Mouse (Mus musculus) heart, postnatal 0 days (tissue): Measurements from ENCODE around the gene Erp44. TPM values are rescaled to one million over a fixed set of nuclear protein-coding genes. Genes with fewer than 3 reads are reported as not detected.

ENCODE experiments used
- ATAC-seq: fragments of 200-750 bp; cut with Nextera tagmentation; 2 replicates; pipeline ENCODE4 v1.8.0; 2017; ENCODE audit warnings: low read depth, moderate number of reproducible peaks, moderate library complexity; ENCODE audit not compliant: insufficient read depth
- DNase-seq: peaks from one replicate; pipeline ENCODE4 v3.0.0-alpha.2; 2016; ENCODE audit warnings: low spot score
- H3K27ac ChIP-seq: fragments of 300-500 bp; sonication (generic); 2 replicates; pipeline ENCODE4 v1.5.1; 2014; ENCODE audit warnings: low read depth, mild to moderate bottlenecking
- H3K27me3 ChIP-seq: fragments of 300-500 bp; sonication (generic); 2 replicates; pipeline ENCODE4 v1.6.1; 2014; ENCODE audit warnings: low read length, mixed read lengths; ENCODE audit not compliant: control insufficient read depth, insufficient read depth
- H3K36me3 ChIP-seq: fragments of 300-500 bp; sonication (generic); replicated peaks from 2 replicates; pipeline ENCODE4 v1.6.1; 2014; ENCODE audit warnings: low read length, mixed read lengths; ENCODE audit not compliant: control insufficient read depth, insufficient read depth
- H3K4me1 ChIP-seq: fragments of 300-500 bp; sonication (generic); 2 replicates; pipeline ENCODE4 v1.6.1; 2014; ENCODE audit warnings: antibody characterized with exemption; ENCODE audit not compliant: control insufficient read depth, insufficient read depth
- H3K4me2 ChIP-seq: fragments of 300-500 bp; sonication (generic); 2 replicates; pipeline ENCODE4 v1.6.1; 2014; ENCODE audit warnings: low read depth, mild to moderate bottlenecking, low read length, moderate library complexity
- H3K4me3 ChIP-seq: fragments of 300-500 bp; sonication (generic); 2 replicates; pipeline ENCODE4 v1.5.1; 2014; ENCODE audit warnings: low read depth, low read length
- H3K9ac ChIP-seq: fragments of 300-500 bp; sonication (generic); replicated peaks from 2 replicates; pipeline ENCODE4 v1.6.1; 2014; ENCODE audit warnings: low read depth, low read length, mixed read lengths
- H3K9me3 ChIP-seq: fragments of 300-500 bp; sonication (generic); replicated peaks from 2 replicates; pipeline ENCODE4 v1.6.1; 2016; ENCODE audit warnings: low read length; ENCODE audit not compliant: control insufficient read depth
- CTCF ChIP-seq: IDR thresholded peaks from 2 replicates; pipeline ENCODE4 v1.5.1; 2016; ENCODE audit warnings: antibody characterized with exemption, control low read depth, low read depth
- EP300 ChIP-seq: IDR thresholded peaks from 2 replicates; pipeline ENCODE4 v1.6.1; 2016; ENCODE audit warnings: antibody characterized with exemption, low read depth
- WGBS: fragments of 180-500 bp; shearing (Covaris S2); extraction: QIAGEN DNeasy Blood & Tissue Kit; methylation state at CpG from one replicate; pipeline ENCODE4 v1.1.7; 2014; 5-methylcytosine and 5-hydroxymethylcytosine counted together
- polyA plus RNA-seq: library from polyadenylated mRNA; unstranded; fragments of >200 nt; fragmentation: Nextera tagmentation; extraction: Ambion mirVana; gene quantifications from 2 replicates; pipeline ENCODE4 v1.2.1, GENCODE M21; 2015
- total RNA-seq: library from RNA; depleted of rRNA; stranded (reverse); fragments of >200 nt; gene quantifications from 2 replicates; pipeline ENCODE4 v1.2.3, GENCODE M21; 2014; ENCODE audit warnings: low replicate concordance

The Erp44 gene
- total and polyA plus RNA-seq, 2 experiments from 2014 or later, result 14.3 to 40.9 TPM

DNA sequence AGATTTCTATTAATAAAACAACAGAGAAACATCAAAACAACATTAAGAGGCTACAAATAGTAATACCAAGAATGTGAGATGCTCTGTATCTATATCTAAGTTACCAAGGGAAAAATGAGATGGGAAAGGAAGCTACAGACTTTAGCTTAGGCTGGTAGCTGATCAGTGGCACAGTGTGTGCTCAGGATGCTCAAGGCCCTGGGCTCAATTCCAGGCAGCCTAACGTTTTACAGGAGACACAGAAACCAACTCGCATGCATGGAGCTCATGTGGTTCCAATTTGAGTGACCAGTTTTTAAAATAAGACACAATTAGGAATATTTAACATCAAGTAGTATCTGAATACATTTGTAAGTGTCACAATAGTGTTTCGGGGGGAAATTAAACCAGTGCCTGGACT is 3.6 kb downstream of the Erp44 start:
- Histone ChIP-seq H3K4me1 (peaks cover 9% of the 10 kb centered on the region), H3K9ac (no peak overlapping the region), H3K27ac (no peak overlapping the region), H3K27me3 (no peaks in the 10 kb centered on the region), H3K4me2 (no peak overlapping the region), H3K36me3 (no peaks in the 10 kb centered on the region), H3K9me3 (no peaks in the 10 kb centered on the region), H3K4me3 (no peak overlapping the region)
- DNase-seq (no peak), ATAC-seq (no peak)
- 73% methylated on average over 3 of the region's 3 CpGs for WGBS
- no peak for TF ChIP-seq CTCF
- no peak for TF ChIP-seq EP300

DNA sequence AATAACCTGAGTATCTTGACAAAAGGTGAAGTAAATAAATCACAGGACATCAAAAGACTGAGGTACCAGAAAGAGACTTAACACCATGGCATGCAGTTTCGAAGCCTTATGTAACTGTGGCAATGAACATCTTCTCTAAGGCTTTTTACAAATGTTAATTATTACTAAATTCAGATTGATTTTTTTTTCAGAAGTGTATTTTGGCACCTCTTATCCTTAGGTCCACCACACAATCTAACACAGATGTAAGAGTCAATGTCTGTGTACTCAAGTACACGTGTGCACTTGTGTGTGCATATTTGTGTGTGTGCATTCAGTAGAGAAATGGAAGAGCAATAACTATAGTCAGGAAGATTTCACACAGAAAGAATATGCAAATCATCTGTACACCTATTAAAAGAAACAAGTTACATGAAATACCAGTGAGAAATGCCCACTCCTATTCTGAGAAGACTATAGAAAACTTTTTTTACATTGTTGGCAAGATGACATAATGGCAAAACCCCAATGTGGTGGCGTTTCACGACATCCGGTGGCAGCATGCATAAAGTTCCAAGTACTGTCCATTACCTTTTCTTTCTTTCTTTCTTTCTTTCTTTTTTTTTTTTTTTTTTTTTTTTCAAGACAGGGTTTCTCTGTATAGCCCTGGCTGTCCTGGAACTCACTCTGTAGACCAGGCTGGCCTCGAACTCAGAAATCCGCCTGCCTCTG is 6.1 kb downstream of the Erp44 start:
- TF ChIP-seq CTCF (no peak), EP300 (no peak)
- Histone ChIP-seq H3K27ac (no peak overlapping the region), H3K9me3 (no peaks in the 10 kb centered on the region), H3K4me2 (no peak overlapping the region), H3K36me3 (no peaks in the 10 kb centered on the region), H3K27me3 (no peaks in the 10 kb centered on the region), H3K4me3 (no peak overlapping the region), H3K9ac (no peak overlapping the region), H3K4me1 (no peaks in the 10 kb centered on the region)
- WGBS, result 88% methylated on average over 7 of the region's 7 CpGs
- ATAC-seq, result no peak
- DNase-seq, result no peak

DNA sequence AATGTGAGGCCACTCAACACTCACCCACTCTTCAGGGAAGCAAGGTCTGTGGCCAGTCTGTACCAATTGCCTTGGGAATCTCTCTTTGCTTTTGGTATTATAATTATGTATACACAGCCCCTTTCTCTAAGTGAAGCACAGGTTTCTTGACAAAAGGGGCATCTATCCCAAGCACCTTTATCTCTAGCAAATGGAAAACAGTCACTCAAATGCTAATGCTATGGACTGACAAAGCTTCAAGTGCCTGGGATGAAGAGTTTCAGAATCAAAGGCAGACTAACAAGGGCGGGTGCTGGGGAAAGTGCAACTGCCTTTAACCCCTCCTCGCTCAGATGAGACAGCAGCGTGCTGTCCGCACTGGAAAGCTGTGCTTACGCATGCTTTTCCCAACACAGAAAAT is 7.5 kb downstream of the Erp44 start:
- no peak for TF ChIP-seq EP300
- no peak for TF ChIP-seq CTCF
- WGBS, result 53% methylated on average over 5 of the region's 5 CpGs
- Histone ChIP-seq H3K4me3 (no peak overlapping the region), H3K36me3 (no peaks in the 10 kb centered on the region), H3K4me2 (no peak overlapping the region), H3K9ac (no peak overlapping the region), H3K9me3 (no peaks in the 10 kb centered on the region), H3K4me1 (no peaks in the 10 kb centered on the region), H3K27me3 (no peaks in the 10 kb centered on the region), H3K27ac (no peak overlapping the region)
- DNase-seq, result no peak
- no peak for ATAC-seq

DNA sequence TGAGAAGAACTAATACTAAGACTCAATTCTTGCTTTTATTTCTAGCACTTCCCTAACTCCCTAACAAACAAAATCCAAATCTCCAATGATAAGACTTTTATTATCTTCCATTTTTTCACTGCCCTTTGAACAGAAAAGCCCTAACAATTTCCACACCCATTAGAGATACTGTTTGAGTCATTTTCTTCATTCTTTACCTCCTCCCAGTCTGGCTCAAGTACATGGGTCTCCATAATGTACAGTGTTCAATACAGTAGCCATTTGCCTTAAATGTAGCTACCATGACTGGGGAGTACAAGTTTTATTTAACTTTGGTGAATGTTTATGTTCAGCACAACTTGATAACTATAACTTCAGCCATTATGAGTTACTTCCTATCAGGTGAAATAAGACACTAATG is 8.8 kb downstream of the Erp44 start:
- Histone ChIP-seq H3K9me3 (no peaks in the 10 kb centered on the region), H3K9ac (no peak overlapping the region), H3K27me3 (no peaks in the 10 kb centered on the region), H3K27ac (no peak overlapping the region), H3K4me1 (0 out of 2 replicates have a peak, but pooled peaks cover under 1% of the 10 kb centered on the region), H3K4me2 (no peak overlapping the region), H3K4me3 (no peak overlapping the region), H3K36me3 (no peaks in the 10 kb centered on the region)
- ATAC-seq, result no peak
- TF ChIP-seq CTCF (no peak), EP300 (no peak)
- DNase-seq, result no peak

DNA sequence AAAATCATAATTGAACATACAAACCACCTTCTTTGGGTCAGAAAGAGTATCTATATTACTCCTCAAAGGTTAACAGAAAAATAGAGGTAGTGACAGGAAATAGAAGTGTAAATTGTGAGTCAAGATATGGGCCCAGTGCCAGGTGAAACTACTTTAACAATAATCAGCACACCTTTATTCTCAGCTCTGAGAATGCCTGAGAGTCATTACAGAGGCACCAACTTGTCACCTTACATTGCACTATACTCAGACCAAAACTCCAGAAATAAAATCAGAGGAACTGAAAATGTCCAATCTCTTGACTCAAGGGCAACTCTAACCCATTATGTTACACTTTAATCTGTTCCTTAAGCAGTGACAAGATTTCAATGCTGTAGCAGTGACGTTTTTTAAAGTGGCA is 11.2 kb downstream of the Erp44 start:
- WGBS, result 60% methylated on average over 1 of the region's 1 CpGs
- ATAC-seq (no peak), DNase-seq (no peak)
- Histone ChIP-seq H3K4me1 (0 out of 2 replicates have a peak, but pooled peaks cover 4% of the 10 kb centered on the region), H3K36me3 (no peaks in the 10 kb centered on the region), H3K4me3 (no peak overlapping the region), H3K27ac (no peak overlapping the region), H3K9ac (no peak overlapping the region), H3K4me2 (no peak overlapping the region), H3K27me3 (no peaks in the 10 kb centered on the region), H3K9me3 (no peaks in the 10 kb centered on the region)
- TF ChIP-seq EP300 (no peak), CTCF (no peak)

DNA sequence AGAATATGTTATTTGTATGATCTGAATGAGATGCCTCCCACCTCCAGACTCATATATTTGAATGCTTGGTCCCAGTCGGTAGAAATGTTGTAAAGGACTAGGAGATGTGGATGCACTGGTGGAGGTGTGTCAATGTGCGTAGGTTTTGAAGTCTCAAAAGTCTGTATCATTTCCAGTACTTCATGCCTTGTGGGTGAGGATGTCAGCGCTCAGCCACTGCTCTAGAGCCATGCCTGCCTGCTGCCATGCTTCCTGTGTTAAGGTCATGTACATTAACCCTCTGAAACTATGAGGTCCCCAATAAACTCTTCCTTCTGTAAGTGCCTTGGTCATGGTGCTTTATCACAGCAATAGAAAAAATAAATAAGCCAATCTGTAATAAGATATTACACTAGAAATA is 11.7 kb downstream of the Erp44 start:
- H3K9me3 ChIP-seq, result no peaks in the 10 kb centered on the region
- H3K27me3 ChIP-seq, result no peaks in the 10 kb centered on the region
- no peaks in the 10 kb centered on the region for H3K36me3 ChIP-seq
- H3K4me3 ChIP-seq, result no peak overlapping the region
- H3K9ac ChIP-seq, result no peak overlapping the region
- H3K4me2 ChIP-seq, result no peak overlapping the region
- WGBS, result 80% methylated on average over 3 of the region's 3 CpGs
- no peak overlapping the region for H3K27ac ChIP-seq
- no peak for ATAC-seq
- TF ChIP-seq CTCF (no peak), EP300 (no peak)
- DNase-seq, result no peak
- H3K4me1 ChIP-seq, result 0 out of 2 replicates have a peak, but pooled peaks cover 4% of the 10 kb centered on the region
